Mouse (Mus musculus) left cerebral cortex, postnatal 14 days (tissue): ENCODE measurements around the gene Cdk2ap2. TPM values are rescaled to one million over a fixed set of nuclear protein-coding genes. Genes with fewer than 3 reads are reported as not detected.
A peak's percentile ranks its signal among the peaks of the same experiment; 100 is the strongest.
"Not testable (repeated sequence)": the region's sequence is repeated elsewhere in the genome, so short reads cannot be mapped to it uniquely, and the experiment has no call there.

ENCODE experiments used
- DNase-seq, 2 experiments: peaks; one replicate each; pipeline ENCODE4 v3.0.0; 2021 to 2022; ENCODE audit warnings: low spot score in 2 of 2, mixed read lengths in 1 of 2
- intact Hi-C: fragments of 180-260 bp; cut with DNase I; formaldehyde crosslinking; loops from one replicate; pipeline ENCODE4 v1.15.1; 2025
- total RNA-seq, 2 experiments: library from RNA; stranded (reverse); gene quantifications; 2 replicates each; pipeline ENCODE4 v1.2.3; 2021

Cdk2ap2 gene
- total RNA-seq, 2 experiments from 2014 or later = 26.4 to 26.7 TPM

DNA sequence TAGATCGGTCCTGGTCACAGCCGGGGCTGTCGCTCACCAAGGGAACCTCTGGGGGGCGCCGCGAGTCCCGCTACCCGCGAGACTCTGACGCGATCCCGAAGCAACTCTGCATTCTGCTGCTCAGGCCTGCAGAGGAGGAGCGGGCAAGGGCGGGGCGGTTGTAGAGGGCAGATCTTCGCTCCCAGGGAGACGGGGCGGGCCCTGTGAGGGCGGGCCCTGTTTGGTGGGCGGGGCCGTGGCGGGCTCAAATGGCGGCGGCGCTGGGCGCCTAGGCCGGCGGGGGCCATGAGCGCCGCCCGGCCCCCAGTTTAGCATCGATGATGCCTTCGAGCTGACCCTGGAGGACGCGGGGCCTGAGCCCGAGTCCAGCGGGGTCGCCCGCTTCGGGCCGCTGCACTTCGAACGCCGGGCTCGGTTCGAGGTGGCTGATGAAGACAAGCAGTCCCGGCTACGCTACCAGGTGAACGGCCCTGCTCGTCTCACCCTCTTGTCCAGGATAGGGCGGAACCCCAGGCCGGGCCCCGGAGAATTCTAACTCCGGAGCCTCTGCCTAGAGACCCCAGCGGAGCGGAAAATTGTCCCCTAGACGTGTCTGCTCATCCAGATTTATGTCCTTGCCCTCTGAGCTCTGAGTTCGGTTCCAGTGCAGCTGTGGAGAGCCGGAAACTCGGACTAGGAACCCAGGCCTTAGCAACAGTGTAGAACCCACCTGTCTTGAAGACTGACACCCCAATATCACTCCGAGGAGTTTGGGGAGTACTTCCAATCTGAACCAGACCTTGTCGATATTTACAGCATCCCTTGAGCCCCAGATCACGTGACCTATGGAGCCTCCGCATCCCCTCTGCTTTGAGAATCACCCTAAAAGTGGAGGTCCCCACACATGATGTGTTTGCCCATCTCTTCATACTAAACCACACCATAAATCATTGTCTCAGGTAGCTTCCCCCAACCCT is 29.0 kb downstream of the Cdk2ap2 start, which contains the start of gene Aip:
Gene Aip (minus strand): TSS at position 118 of the 956 bp plus-strand sequence.
- intact Hi-C loops = no loop called here
- DNase-seq = peak; percentile 98

DNA sequence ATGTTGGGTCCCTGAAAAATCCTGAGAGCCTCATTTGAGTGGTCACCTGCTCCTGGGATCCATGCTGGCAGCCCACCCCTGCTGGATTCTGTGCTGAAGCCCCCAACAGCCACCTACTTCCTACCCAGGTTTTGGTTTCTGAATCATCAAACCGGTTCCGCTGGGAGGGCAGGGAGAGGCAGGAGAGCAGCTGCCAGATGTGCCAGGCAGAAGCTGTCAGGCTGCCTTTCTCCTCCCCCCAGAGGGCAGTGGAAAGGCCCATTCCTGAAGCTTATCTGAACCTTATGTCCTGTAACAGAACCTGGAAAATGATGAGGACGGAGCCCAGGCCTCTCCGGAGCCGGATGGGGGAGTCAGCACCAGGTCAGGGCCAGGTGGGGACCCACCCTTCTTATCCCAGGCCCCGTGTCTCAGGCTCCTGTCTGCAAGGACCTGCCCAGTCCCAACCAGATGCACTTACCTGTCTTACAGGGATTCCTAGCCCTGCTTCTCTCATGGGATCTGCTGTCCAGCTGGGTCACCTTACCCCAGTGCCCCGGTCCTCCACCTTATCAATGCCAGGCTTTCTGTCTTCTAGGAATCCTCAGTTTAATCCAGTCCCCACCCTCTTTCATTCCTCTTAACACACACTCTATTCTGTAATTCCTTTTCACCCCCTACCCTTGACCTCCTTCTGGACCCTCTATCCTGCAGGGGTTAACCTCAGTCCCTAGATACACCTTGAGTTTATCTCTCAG is 29.9 kb downstream of the Cdk2ap2 start:
- no peak for DNase-seq
- intact Hi-C loops = no loop called here

DNA sequence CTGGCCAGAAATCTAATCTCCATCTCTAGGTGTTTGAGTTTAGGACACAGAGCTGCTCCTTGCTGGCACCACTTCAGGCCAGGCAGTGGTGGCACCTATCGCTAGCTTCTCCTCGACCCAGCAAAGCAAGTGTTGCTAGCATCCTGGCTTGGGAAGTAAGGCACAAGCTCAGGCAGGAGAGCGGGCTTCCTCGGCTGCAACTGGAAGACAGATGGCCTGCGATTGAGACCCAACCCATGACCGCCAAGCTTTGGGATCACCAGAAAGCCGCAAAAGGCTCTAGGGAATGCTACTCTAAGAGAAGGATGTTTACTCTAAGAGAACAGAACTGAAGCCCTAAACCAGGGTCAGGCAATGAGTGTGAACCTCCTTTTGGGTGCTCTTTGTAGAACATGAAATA is 32.5 kb downstream of the Cdk2ap2 start:
- DNase-seq = no peak
- intact Hi-C loops = no loop called here

DNA sequence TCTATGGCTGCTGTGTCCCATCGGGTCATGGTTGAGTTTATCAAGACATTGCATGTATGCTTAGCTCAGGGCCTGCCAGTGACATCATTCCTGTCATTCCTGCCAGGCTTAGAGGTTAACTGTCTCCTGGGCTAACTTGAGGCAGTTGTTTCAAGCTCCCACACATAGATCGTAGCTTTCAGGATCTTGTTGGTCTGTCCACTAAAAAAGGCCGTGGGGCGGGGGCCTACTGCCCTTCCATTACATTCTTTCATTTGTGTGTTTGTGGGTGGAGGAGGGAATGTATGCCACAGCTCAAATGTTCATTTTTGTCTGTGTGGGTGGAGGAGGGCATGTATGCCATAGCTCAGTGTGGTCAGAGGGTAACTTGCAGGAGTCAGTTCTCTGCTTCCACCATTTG is 33.1 kb downstream of the Cdk2ap2 start:
- intact Hi-C loops = no loop called here
- DNase-seq = no peak

DNA sequence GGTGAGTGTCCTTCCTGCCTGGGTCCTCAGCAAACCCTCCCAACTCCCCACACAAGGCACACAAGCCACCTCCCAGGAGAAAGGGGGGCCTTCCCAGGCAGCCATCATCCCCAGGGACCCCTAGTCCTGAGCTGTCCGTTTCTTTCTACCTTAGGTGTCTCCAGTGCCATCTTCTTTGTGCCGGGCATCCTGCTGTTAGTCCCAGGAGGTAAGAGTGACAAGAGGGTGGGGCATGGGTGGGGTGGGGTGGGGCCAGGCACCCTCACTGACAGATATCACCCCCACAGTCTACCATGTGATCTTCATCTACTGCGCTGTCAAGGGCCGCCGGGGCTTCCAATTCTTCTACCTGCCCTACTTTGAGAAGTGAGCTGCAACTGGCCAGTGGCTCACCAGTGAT is 34.1 kb downstream of the Cdk2ap2 start:
- DNase-seq = no peak
- intact Hi-C loops = no loop called here

DNA sequence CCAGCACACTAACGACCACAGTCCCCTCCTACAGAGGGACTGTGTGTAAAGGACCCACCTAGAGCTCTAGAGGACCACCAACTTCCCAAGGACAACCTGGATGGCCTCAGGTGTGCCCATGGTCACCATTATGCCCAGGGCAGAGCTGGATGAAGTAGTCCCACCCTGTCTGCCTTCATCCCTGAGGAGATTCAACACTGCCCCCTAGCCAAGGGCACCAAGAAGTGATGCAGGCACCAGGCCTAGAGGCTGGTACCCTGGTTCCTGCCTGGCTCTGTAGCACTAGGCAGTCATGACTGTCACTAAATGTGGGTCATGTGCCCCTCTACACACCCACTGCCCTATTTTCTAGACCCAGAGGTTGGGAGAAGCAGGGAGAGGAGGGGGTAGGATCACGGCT is 34.8 kb downstream of the Cdk2ap2 start:
- DNase-seq = no peak
- intact Hi-C loops = no loop called here

DNA sequence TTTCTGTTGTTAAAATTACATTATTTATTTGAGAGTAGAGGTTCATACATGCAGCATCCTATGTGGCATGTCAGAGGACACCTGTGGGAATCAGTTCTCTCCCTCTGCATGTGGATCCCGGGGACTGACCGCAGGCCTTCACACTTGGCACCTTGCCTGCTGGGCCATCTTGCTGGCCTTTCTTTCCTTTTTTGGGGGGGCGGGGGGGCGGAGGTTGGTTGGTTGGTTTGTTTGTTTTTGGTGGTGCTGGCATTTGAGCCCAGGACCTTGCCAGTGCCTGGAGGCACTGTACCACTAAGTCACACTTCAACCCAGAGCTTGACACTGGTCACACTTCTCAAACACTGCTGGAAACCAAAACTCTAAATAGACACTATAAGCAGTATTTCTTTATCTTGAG is 37.4 kb downstream of the Cdk2ap2 start:
- intact Hi-C loops = no loop called here
- no peak for DNase-seq

DNA sequence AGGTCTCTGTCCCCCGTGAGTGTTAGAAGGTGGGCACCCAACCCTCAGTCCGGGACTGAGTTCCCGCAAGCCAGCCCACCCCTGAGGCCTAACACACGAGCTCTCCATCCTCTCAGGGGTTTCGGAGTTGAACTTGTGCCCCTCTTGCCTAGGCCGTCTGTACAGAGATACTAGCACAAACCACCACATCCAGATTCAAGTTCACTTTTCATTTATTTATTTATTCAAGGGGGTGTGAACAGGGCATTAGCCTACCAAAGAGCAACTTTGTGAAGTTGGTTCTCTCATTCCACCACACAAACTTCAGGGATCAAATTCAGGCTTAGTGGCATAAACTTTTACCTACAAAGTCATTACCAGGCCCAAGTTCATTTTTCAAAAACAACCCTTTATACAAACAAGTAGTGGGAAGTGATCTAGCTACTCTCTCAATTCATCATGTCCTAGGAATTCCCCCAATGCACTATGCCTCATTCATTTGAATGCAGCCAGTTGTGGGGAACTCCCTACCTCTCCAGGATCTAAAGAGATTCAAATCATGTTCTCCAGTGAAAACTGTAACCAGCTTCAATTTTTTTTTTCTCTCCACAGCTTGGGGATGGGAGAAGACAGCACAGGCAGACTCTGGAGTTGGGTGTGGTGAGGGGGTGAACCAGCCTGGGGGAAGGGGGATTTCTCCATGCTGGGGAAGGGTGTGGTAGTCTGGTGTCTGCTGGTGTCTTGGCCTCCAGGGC is 38.4 kb downstream of the Cdk2ap2 start:
- intact Hi-C loops, DNase-seq: not testable (repeated sequence)

DNA sequence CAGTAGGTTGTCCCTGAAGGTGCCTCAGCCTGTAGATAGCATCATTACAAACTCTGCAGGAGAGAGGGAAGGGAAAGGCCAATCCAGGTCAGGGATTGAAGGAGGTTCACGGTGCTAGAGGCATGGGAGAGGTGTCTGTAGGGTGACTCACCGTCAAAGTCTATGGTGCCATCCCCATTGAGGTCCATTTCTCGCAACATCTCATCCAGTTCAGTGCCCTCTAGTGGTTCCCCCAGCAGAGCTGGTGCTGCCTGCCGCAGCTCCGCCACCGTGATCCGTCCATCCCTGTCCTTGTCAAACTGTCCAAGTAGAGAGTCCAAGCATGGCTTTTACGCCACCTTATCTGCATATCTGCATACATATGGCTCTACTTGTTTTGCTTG is 39.0 kb downstream of the Cdk2ap2 start:
- intact Hi-C loops, DNase-seq: not testable (repeated sequence)

DNA sequence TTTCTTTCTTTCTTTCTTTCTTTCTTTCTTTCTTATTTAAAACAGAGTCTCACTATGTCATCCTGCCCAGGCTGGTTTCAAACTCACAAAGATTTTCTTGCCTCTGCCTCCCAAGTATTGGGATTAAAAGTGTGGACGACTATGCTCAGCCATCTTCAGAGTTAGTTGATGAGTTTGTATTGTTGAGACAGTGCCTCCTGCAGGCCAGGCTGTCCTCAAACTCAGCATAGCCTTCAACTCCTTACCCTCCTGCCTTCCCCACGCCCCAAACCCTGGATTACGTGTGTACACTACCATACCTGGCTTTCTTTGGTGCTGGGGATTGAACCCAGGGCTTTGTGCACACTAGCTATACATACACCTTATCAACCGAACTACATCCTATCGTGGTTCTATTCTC is 39.5 kb downstream of the Cdk2ap2 start:
- intact Hi-C loops = no loop called here
- no peak for DNase-seq

DNA sequence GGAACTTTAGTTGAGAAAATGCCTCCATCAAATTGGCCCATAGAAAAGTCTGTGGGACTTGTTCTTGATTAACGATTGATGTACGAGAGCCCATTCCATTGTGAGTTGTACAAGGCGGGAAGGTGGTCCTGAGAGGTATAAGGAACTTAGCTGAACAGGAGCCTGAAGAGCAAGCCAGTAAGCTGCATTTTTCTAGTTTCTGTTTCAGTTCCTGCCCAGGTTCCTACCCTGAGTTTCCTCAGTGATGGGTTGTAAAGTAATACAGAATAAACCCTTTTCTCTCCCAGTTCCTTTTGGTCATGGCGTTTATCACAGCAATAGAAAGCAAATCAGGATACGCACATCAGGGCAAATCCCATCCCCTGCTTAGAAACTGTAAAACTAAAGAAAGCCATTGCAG is 40.9 kb downstream of the Cdk2ap2 start:
- intact Hi-C loops = no loop called here
- no peak for DNase-seq

DNA sequence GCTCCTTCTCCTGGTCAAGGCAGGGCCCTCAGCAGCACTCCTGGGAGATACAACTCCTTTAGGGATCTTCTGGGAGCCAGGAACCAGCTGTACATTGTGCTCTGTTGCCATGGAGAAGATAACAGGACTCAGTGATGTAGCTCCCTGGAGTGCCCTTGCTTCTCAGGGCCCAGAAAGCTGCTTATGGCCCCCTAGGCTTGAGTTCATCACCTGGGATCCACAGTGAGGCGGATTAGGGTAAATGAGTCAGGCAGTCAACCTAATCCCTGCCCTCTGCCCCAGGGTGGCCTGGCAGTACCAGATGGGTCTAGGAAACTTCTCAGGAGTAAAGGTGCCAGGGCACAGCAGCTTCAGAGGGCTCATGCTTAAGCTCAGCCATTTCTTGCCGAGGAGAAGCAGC is 42.5 kb downstream of the Cdk2ap2 start, which contains the start of gene Gpr152:
Gene Gpr152 (plus strand): TSS at position 342 of the 400 bp plus-strand sequence.
- intact Hi-C loops = no loop called here
- no peak for DNase-seq

DNA sequence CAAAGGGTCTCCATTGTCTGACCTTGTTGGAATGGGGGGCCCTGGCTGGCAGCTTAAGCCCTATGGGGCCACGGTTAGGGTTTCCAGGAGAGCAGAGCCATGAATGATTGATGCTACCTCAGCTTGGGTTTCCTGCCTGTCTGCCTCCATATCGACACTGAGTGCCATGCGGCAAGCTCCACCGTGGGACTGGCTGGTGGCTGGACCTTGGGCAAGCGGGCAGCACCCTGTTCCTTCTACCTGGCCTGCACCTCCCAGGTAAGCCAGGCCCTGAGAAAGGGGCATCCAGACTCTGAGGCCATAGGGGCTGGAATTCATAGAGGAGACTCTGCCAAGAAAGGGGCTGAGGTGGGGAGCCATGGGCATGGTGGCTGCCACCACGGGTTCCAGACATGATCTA is 43.2 kb downstream of the Cdk2ap2 start:
- no peak for DNase-seq
- intact Hi-C loops = no loop called here

DNA sequence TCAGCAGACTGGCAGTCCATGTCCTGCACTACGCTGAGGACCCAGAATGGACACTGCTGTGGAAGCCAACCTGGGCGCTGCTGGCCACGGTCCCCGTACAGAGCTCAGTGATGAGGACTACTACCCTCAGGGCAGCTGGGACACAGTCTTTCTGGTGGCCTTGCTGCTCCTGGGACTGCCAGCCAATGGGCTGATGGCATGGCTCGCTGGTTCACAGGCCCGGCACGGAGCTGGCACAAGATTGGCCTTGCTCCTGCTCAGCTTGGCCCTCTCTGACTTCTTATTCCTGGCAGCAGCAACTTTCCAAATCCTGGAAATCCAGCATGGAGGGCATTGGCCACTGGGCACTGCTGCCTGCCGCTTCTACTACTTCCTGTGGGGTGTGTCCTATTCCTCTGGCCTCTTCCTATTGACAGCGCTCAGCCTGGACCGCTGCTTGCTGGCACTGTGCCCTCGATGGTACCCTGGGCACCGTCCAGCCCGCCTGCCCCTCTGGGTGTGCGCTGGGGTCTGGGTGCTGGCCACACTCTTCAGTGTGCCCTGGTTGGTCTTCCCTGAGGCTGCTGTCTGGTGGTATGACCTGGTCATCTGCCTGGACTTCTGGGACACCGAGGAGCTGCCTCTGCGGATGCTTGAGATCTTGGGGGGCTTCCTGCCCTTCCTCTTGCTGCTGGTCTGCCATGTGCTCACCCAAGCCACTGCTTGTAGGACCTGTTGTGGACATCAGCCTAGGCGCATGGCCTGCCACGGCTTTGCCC is 45.6 kb downstream of the Cdk2ap2 start:
- DNase-seq = no peak
- intact Hi-C loops = no loop called here

DNA sequence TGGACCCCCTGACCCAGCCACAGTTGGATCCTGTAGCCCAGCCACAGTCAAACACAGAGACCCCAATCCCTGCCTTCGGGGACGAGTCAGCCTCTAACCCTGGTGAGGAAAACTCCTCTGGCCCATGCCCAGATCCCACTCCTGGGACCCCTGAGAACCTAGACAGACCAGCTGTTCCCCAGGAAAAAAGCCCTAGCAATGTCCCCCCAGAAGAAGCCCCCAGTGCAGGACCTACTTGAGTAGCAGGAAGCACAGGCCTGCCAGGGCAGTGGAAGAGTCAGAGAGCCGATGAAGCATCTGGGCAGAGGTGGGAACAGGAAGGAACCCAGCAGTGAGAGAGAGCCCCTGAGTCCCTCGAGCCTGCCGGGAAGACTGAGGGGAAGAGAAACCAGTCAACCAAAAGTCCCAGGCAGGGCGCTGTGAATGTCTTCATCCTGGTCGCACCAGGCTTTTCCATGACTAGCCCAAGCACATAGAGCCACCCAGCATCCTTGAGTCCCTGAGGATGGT is 46.8 kb downstream of the Cdk2ap2 start, which contains the start of gene Cabp4:
Gene Cabp4 (minus strand): TSS at position 275 of the 510 bp plus-strand sequence.
- intact Hi-C loops = no loop called here
- DNase-seq = no peak

DNA sequence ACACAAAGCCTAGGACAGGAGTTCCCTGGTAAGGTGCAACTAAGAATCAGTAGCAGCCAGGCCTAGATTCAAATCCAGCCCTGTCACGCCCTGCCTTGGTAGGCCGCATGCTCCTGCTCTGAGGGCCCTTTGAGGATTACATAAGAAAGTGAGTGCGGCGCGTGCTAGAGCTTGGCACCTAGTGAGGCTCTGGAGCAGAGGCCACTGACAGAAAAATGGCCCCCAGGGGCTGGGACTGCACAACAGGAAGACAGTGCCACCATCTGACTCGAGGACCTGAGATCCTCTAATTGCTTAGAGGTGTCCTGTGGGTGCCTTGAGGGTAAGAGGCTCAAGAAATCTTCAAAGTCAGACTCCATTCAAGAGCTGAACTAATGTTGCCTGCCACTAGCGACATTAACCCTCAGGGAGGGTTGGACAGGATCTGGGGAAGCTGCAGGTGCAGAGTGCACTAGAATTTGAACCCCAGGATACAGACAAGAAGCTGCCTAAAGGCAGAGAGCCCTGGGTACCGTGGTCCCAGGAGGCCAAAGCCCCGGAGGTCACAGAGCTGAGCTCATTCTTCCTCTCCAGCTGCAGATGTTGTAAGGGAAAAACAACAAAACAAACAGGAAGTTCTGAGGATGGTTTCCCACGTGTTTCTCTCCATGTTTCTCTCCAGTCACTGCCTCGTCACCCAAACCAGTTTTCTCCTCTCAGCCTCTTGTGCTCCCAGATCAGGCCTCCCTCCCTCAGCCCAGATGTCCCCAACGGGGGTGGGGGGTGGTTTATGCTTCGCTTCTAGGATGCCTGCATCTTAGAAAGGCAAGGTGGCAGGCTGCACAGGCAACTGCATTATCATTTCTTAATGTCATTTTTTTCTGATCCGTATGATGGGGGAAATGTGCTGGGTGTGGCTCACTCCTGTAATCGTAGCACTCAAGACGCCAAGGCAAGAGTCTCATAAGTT is 47.8 kb downstream of the Cdk2ap2 start:
- intact Hi-C loops = no loop called here
- DNase-seq = no peak

DNA sequence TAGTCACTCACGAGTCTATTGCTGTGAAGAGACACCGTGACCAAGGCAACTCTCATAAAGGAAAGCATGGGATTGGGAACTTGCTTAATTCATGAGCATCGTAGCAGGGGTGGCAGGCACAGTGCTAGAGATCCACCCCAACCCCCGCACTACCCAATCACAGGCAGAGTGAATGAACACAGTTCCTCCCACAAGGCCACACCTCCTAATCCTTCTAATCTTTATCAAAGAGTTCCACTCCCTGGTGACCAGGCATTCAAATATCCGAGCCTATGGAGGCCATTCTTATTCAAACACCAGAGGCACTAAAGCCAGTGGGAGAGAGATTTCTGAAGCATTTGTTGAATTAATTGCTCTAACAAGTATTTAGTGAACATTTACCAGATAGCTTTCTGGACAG is 49.0 kb downstream of the Cdk2ap2 start:
- DNase-seq = no peak

More for the DNA sequence above, 49.0 kb downstream of the Cdk2ap2 start:
- intact Hi-C loops = no loop called here
